Comparison of ENCODE assay signal across 11 mouse cellular contexts in the genomic region with DNA sequence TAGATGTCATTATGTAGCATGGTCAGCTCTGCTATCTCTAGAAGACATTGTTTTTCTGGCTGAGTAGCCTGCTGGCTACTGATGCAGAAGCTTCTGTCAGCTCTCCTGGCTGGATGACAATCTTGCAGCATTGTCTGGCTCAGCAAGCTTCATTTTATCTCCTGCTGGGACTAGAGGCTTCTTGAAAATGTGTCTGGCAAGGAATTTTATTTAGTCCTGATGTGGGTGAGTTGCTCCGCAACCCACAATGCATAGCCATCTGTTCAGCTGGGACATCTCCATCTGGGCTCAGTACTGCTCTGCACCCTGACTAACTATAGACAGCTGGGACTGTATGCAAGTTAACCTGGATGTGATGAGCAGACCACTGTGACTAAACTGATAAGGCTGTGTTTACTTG.
DNase-seq lines count a peak whose midpoint lies in the region; ATAC-seq and TF ChIP-seq lines count a peak whose summit lies in the region.
"Had no signal": no experiment of that assay in that cellular context is flagged by ENCODE, and none has a peak within 500 bp of the region (broad histone marks: within the 10 kb centered on the region; RNA-seq: fewer than 3 reads in every experiment).

No protein-coding gene starts in this region.

- H3K36me3 ChIP-seq in lung, embryonic 14.5 days (ENCODE audit: insufficient read depth), result no peaks in the 10 kb centered on the region
- H3K36me3 ChIP-seq: heart, embryonic 12.5 days had no signal

- H3K4me3 ChIP-seq in lung, embryonic 14.5 days (ENCODE audit: low read depth, low read length), result no peak overlapping the region
- H3K4me3 ChIP-seq: heart, embryonic 12.5 days had no signal

- TF ChIP-seq CTCF in lung, embryonic 14.5 days (IDR thresholded peaks at IDR 0.05; ENCODE audit: low read depth), result no peak

- H3K9ac ChIP-seq in lung, embryonic 14.5 days, result no peak overlapping the region
- H3K9ac ChIP-seq: heart, embryonic 12.5 days had no signal

- H3K27me3 ChIP-seq in lung, embryonic 14.5 days (ENCODE audit: insufficient read depth, low read length), result no peaks in the 10 kb centered on the region
- H3K27me3 ChIP-seq: heart, embryonic 12.5 days had no signal

- H3K9me3 ChIP-seq in lung, embryonic 14.5 days (ENCODE audit: low read depth, low read length), result no peaks in the 10 kb centered on the region
- H3K9me3 ChIP-seq: heart, embryonic 12.5 days had no signal

- H3K4me2 ChIP-seq in lung, embryonic 14.5 days, result no peak overlapping the region
- H3K4me2 ChIP-seq: heart, embryonic 12.5 days had no signal

- peak; percentile 44; the same call in 1 of the 2 replicates for ATAC-seq in lung, embryonic 14.5 days (ENCODE audit: insufficient read depth)
- ATAC-seq: CD4-positive, CD25-positive, alpha-beta regulatory T cell, adult 4 months had no signal

- DNase-seq in lung, embryonic 14.5 days, result peak; percentile 37
- DNase-seq in lung, postnatal 10 days, result no peak
- peak; percentile 36 to 43 for DNase-seq in frontal cortex, postnatal 25 days (ENCODE audit: low spot score in 2 of 2)
- DNase-seq in left cerebral cortex, adult 9 months (ENCODE audit: low spot score in 2 of 2), result peak; percentile 84 to 91
- DNase-seq in right cerebral cortex, postnatal 25 days, result peak; percentile 83
- DNase-seq in spleen, postnatal 36 days (ENCODE audit: low spot score in 2 of 2), result no peak
- DNase-seq in adrenal gland, postnatal 25 days, result no peak
- no peak for DNase-seq in adrenal gland, adult 8-10 months
- DNase-seq: adrenal gland, adult 2 months had no signal

- 65% methylated on average over 1 of the region's 1 CpGs for WGBS in lung, embryonic 14.5 days

- no peaks in the 10 kb centered on the region for H3K4me1 ChIP-seq in lung, embryonic 14.5 days (ENCODE audit: insufficient read depth)
- H3K4me1 ChIP-seq: heart, embryonic 12.5 days had no signal

- H3K27ac ChIP-seq in lung, embryonic 14.5 days (ENCODE audit: low read depth), result no peak overlapping the region

Comparison
In these comparisons a context has a peak if more than half of its experiments do, and no peak if none do; other contexts are left out.
1. DNase-seq: peak in lung, embryonic 14.5 days (single experiment), frontal cortex, postnatal 25 days (2 of 2), left cerebral cortex, adult 9 months (2 of 2) and right cerebral cortex, postnatal 25 days (single experiment); none in lung, postnatal 10 days (single experiment), spleen, postnatal 36 days (0 of 2), adrenal gland, postnatal 25 days (single experiment) and adrenal gland, adult 8-10 months (single experiment).